Mouse (Mus musculus) layer of hippocampus, postnatal 25 days (tissue): ENCODE results near the gene Klkb1. TPM values are rescaled to one million over a fixed set of nuclear protein-coding genes. Genes with fewer than 3 reads are reported as not detected.
"Not testable (repeated sequence)": the region's sequence is repeated elsewhere in the genome, so short reads cannot be mapped to it uniquely, and the experiment has no call there.

Experiments
- DNase-seq, 2 experiments: peaks; one replicate each; pipeline ENCODE4 v3.0.0; 2022; ENCODE audit warnings: mixed read lengths in 2 of 2, low spot score in 1 of 2; ENCODE audit errors: extremely low spot score in 1 of 2
- total RNA-seq, 2 experiments: library from RNA; stranded (reverse); gene quantifications; 2 replicates each; pipeline ENCODE4 v1.2.3; 2021

Gene Klkb1
- under 1 TPM in 1 of 2 experiments, not detected in 1; 0.05 TPM for total RNA-seq

GRCm38 (mm10) chr8:45294687-45295086 lies at the start of gene Klkb1:
TSS of gene Klkb1 (minus strand) at chr8:45294859.
- DNase-seq: no peak

GRCm38 (mm10) chr8:45344298-45344697 lies 49.6 kb upstream of the Klkb1 start:
- no peak for DNase-seq

- no peak for DNase-seq
Observed at GRCm38 (mm10) chr8:45341630-45342628, 47.3 kb upstream of the Klkb1 start.

GRCm38 (mm10) chr8:45333493-45333892 lies 38.8 kb upstream of the Klkb1 start:
- no peak for DNase-seq

GRCm38 (mm10) chr8:45332685-45333409 lies 38.2 kb upstream of the Klkb1 start, which contains the start of gene Cyp4v3:
TSS of gene Cyp4v3 (minus strand) at chr8:45333216.
- peak in 1 of 2 experiments; percentile 31 for DNase-seq

GRCm38 (mm10) chr8:45330856-45331255 lies 36.2 kb upstream of the Klkb1 start:
- DNase-seq: no peak

- DNase-seq: no peak
Observed at GRCm38 (mm10) chr8:45329206-45329980, 34.7 kb upstream of the Klkb1 start.

- not testable (repeated sequence) for DNase-seq
Observed at GRCm38 (mm10) chr8:45327076-45327475, 32.4 kb upstream of the Klkb1 start.

- no peak for DNase-seq
Observed at GRCm38 (mm10) chr8:45324151-45324550, 29.5 kb upstream of the Klkb1 start.

- no peak for DNase-seq
Observed at GRCm38 (mm10) chr8:45321365-45321764, 26.7 kb upstream of the Klkb1 start.

- DNase-seq: no peak
Observed at GRCm38 (mm10) chr8:45320930-45321329, 26.3 kb upstream of the Klkb1 start.

GRCm38 (mm10) chr8:45310967-45311366 lies 16.3 kb upstream of the Klkb1 start:
- DNase-seq: no peak

GRCm38 (mm10) chr8:45308366-45308765 lies 13.7 kb upstream of the Klkb1 start, which contains the start of gene Gm45753:
TSS of gene Gm45753 (minus strand) at chr8:45308466.
- no peak for DNase-seq

- no peak for DNase-seq
Observed at GRCm38 (mm10) chr8:45305479-45305878, 10.8 kb upstream of the Klkb1 start.

GRCm38 (mm10) chr8:45304354-45304753 lies 9.7 kb upstream of the Klkb1 start:
- DNase-seq: no peak

- DNase-seq: no peak
Observed at GRCm38 (mm10) chr8:45302390-45302789, 7.7 kb upstream of the Klkb1 start.

- no peak for DNase-seq
Observed at GRCm38 (mm10) chr8:45295276-45295675, 617 bp upstream of the Klkb1 start.

- DNase-seq: peak; percentile 12 to 39
Observed at GRCm38 (mm10) chr8:45291790-45292189, 2.9 kb downstream of the Klkb1 start.

- DNase-seq: no peak
Observed at GRCm38 (mm10) chr8:45281630-45282029, 13.0 kb downstream of the Klkb1 start.

GRCm38 (mm10) chr8:45277453-45277852 lies 17.2 kb downstream of the Klkb1 start:
- no peak for DNase-seq
